Mouse (Mus musculus) forebrain, embryonic 12.5 days (tissue): ENCODE data around the gene Lancl1. TPM values are rescaled to one million over a fixed set of nuclear protein-coding genes. Genes with fewer than 3 reads are reported as not detected.

Source experiments
- ATAC-seq: fragments of 200-750 bp; cut with Nextera tagmentation; 2 replicates; pipeline ENCODE4 v1.8.0; 2017; ENCODE audit warnings: moderate TSS enrichment; ENCODE audit not compliant: low FRiP score
- H3K27ac ChIP-seq: fragments of 300-500 bp; sonication (generic); 2 replicates; pipeline ENCODE4 v1.5.1; 2016; ENCODE audit warnings: mild to moderate bottlenecking
- H3K27me3 ChIP-seq: fragments of 300-500 bp; sonication (generic); 2 replicates; pipeline ENCODE4 v1.6.1; 2016; ENCODE audit warnings: mild to moderate bottlenecking
- H3K36me3 ChIP-seq: fragments of 300-500 bp; sonication (generic); replicated peaks from 2 replicates; pipeline ENCODE4 v1.6.1; 2016; ENCODE audit warnings: mild to moderate bottlenecking
- H3K4me1 ChIP-seq: fragments of 300-500 bp; sonication (generic); 2 replicates; pipeline ENCODE4 v1.6.1; 2016
- H3K4me2 ChIP-seq: fragments of 300-500 bp; sonication (generic); 2 replicates; pipeline ENCODE4 v1.6.1; 2016; ENCODE audit warnings: mild to moderate bottlenecking, moderate library complexity
- H3K4me3 ChIP-seq: fragments of 300-500 bp; sonication (generic); replicated peaks from 2 replicates; pipeline ENCODE4 v1.5.1; 2016; ENCODE audit warnings: mild to moderate bottlenecking
- H3K9ac ChIP-seq: fragments of 300-500 bp; sonication (generic); 2 replicates; pipeline ENCODE4 v1.6.1; 2016; ENCODE audit warnings: mild to moderate bottlenecking
- H3K9me3 ChIP-seq: fragments of 300-500 bp; sonication (generic); 2 replicates; pipeline ENCODE4 v1.6.1; 2016
- WGBS: fragments of 180-500 bp; shearing (Covaris S2); methylation state at CpG from one replicate; pipeline ENCODE4 v1.1.7; 2016; 5-methylcytosine and 5-hydroxymethylcytosine counted together
- polyA plus RNA-seq: library from polyadenylated mRNA; unstranded; fragments of >200 nt; fragmentation: Nextera tagmentation; extraction: Ambion mirVana; gene quantifications from 2 replicates; pipeline ENCODE4 v1.2.1, GENCODE M21; 2016

The Lancl1 gene
- polyA plus RNA-seq, 1 experiment from 2014 or later: 92.2 TPM

DNA sequence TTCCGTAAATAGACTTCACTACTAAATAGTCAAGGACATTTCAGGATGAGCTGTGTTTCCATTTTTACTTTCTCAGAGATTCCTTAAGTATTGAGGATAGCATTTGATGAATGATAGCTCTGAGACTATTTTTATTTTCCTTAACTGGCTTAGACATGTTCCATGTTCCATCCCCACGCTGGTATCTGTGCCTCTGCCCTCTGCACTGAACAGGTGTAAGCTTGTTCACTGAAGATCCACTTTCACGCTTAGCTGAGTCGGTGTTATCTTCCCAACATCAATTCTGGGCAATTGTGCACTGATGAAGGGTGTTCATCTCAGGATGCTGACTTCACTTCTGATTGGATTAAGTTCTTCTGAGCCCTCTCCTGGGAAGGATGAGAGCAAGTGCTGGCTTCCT, 73.8 kb downstream of the Lancl1 start:
- 87% methylated on average over 4 of the region's 4 CpGs for WGBS
- Histone ChIP-seq H3K36me3 (no peaks in the 10 kb centered on the region), H3K27ac (no peak overlapping the region), H3K4me2 (no peak overlapping the region), H3K4me1 (no peaks in the 10 kb centered on the region), H3K9me3 (no peaks in the 10 kb centered on the region), H3K27me3 (no peaks in the 10 kb centered on the region), H3K9ac (no peak overlapping the region), H3K4me3 (no peak overlapping the region)
- ATAC-seq: no peak

DNA sequence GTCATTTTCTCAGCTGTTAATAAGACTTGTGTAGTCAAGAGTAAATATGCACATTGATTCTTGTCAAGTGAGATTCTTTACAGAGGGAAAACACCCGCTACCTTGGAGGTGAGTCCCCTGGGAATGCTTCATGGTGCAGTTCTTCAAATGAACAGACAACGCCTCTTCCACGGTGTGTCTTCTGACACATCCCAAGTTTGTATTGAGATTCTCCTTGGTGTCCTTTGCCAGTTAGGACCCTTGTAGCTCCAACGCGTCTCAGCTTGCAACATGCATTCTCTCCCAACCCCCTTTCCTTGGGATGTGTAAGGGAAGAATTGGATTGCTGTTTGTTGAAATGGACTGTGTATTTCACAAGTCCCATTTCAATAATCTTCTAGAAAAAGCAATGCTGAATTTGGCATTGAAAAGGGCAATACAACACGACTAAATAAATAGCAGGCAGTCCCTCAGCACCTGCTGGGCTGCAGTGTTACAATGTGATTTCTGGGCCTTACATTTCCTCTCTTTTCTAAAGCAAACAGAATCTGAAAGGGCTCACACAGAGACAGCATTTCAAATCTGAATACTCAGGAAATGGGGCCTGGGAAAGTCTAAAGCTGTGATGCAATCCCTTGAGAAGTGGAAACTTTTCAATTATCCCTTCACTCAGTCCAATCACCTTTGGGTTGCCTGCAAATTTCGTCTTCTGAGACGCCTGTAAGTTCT, 78.0 kb downstream of the Lancl1 start:
- no peak for ATAC-seq
- peaks cover 4% of the 10 kb centered on the region; the same call in 1 of the 2 replicates for H3K9me3 ChIP-seq
- H3K27ac ChIP-seq: no peak overlapping the region
- 42% methylated on average over 8 of the region's 8 CpGs for WGBS
- no peaks in the 10 kb centered on the region for H3K36me3 ChIP-seq
- no peaks in the 10 kb centered on the region for H3K27me3 ChIP-seq
- no peak overlapping the region for H3K4me2 ChIP-seq
- no peaks in the 10 kb centered on the region for H3K4me1 ChIP-seq
- no peak overlapping the region for H3K4me3 ChIP-seq
- H3K9ac ChIP-seq: no peak overlapping the region

DNA sequence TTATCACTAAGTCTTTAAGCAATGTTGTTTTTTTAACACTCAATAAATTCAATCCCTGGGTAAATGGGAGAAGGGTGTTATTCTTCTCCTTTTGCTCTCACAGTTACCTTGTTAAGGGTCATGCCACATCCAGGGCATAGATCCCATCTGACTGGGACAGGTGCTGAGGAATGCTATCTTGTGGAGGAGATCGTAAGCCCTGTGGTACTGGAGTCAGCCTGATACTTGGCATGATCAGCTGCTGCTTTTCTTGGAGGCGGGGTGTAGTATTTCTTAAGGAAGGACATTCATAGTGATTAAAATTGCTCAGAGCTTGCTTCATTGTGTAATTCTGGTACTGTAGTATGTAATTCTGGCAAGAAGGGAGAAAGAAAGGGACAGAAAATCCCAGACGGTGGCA, 81.3 kb downstream of the Lancl1 start:
- Histone ChIP-seq H3K36me3 (no peaks in the 10 kb centered on the region), H3K27ac (no peak overlapping the region), H3K4me1 (no peaks in the 10 kb centered on the region), H3K9ac (no peak overlapping the region), H3K4me2 (no peak overlapping the region), H3K27me3 (no peaks in the 10 kb centered on the region), H3K4me3 (no peak overlapping the region), H3K9me3 (peaks cover 6% of the 10 kb centered on the region; the same call in 1 of the 2 replicates)
- 90% methylated on average over 3 of the region's 3 CpGs for WGBS
- ATAC-seq: no peak

DNA sequence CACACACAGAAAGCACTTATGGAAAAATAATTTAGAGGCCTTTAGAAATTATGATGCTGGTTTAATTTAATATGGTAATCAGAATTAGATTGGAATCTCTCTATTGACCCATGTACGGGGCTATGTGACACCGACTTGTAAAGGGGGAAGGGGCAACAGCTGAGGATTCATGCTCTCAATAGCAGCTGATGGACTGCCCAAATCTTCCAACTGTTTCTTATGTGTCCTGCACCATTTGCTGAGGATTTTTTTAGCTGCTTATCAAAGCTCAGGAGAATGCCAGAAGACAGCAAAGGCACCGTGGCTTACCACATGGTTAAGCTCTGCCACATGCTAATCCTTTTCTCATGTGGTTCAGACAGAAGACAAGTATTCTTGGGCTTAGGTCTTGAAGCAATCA, 87.6 kb downstream of the Lancl1 start:
- Histone ChIP-seq H3K4me3 (no peak overlapping the region), H3K4me1 (no peaks in the 10 kb centered on the region), H3K9ac (no peak overlapping the region), H3K4me2 (no peak overlapping the region), H3K27me3 (no peaks in the 10 kb centered on the region), H3K36me3 (no peaks in the 10 kb centered on the region), H3K9me3 (peaks cover 6% of the 10 kb centered on the region; the same call in 1 of the 2 replicates), H3K27ac (no peak overlapping the region)
- no peak for ATAC-seq
- WGBS: 87% methylated on average over 3 of the region's 3 CpGs

Other genes with a start within 250 kb of the Lancl1 start
- gene Kansl1l, start 221.3 kb downstream of the Lancl1 start, polyA plus RNA-seq: 15.6 and 17.2 TPM in 2 replicates
- gene Acadl, start 175.6 kb downstream of the Lancl1 start, polyA plus RNA-seq: 42.5 and 44.7 TPM in 2 replicates
- gene Myl1, start 93.5 kb downstream of the Lancl1 start, polyA plus RNA-seq: 0.37 and 2.7 TPM in 2 replicates
- 0.08 and 0.26 TPM in 2 replicates for gene Cps1, start 84.2 kb upstream of the Lancl1 start, polyA plus RNA-seq